Mouse (Mus musculus) neutrophil, adult 65 days (primary cell): ENCODE measurements around the gene Capn2. TPM values are rescaled to one million over a fixed set of nuclear protein-coding genes. Genes with fewer than 3 reads are reported as not detected.

Experiments
- total RNA-seq: library from RNA; stranded (reverse); gene quantifications from 2 replicates; pipeline ENCODE4 v1.2.4, GENCODE M21; 2023

Gene Capn2
- total RNA-seq: 45.0 and 50.6 TPM in 2 replicates

DNA sequence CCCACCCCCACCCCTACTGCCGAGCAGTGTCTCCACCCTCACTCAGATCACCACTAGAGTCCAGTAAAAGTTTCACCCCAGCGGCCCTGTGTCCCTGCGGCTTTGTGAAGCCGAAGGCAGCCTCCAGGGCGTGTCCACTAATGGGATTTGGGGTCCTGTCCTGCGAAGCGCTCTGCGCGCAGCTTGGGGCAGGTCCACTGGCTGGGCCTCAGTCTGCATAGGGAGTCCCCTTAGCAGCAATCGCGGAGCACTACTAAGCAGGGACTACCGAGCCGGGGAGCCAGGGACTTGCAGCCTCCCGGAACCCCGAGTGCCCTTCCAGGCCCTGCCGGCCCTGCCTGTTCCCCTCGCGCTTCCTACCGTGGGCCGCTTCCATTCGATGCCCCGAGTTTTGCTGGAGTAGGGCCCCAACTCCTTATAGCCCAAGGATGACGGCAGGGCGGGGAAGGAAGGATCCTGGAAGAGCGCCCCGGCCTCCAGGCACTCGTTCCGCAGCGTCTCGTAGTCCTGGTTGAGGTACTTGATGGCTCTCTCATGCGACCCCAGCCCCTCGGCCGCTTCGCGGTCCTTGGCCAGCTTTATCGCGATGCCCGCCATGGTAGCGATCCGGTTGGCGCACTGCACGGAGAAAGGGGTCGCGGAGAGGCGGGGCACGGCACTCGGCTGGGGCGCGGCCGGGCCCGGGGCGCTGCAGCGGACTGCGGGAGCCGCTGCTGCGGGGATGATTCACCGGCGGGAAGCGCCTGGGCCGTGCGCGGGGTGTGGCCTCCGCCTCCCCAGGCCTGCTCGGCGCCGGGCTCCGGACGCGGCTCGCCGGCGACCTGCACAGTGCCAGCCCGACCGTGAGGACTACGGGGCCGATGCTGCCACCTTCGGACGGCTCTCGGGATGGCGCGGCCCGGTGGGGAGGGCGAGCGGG, at the start of gene Capn2:
Gene Capn2 (minus strand): TSS at position 851 of the 919 bp plus-strand sequence.

DNA sequence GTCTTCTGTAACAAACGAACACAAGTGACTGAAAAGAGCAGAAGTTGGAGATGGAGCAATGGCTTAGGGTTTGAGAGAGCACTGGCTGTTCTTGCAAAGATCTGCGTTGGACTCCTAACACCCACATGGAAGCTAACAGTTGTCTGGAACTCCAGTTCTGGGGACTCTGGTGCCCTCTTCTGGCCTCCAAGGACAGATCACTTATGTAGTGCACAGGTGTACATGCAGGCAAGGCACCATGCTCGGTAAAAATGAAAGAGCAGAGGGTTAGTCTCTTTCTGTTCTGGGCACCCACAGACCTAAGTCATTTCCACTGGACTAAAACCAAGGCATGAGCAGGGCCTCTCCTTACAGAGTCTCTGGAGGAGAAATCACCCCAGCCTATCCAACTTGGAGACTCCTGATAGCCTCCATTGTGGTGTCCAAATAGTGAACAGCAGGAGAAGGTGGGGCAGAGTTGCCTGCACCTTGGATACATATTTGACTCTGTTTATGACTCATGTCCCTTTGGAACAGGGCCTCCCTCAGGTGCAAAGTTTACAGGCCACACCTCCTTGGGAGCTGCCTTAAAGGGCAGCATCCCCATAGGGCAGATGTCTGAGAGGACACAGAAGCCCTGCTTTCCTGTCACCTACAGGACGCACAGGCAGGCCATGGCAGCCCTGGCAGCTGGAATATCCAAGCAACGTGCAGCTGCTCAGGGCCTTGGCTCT, 47.2 kb upstream of the Capn2 start, which contains the start of gene Capn8:
Gene Capn8 (plus strand): TSS at position 600 of the 713 bp plus-strand sequence.

Other genes starting within 250 kb of the Capn2 start
- gene Degs1, start 234.8 kb downstream of the Capn2 start, total RNA-seq: 168 and 202 TPM in 2 replicates
- gene Fbxo28, start 176.0 kb downstream of the Capn2 start, total RNA-seq: 26.9 and 33.4 TPM in 2 replicates
- gene Trp53bp2, start 108.4 kb downstream of the Capn2 start, total RNA-seq: 16.6 and 17.0 TPM in 2 replicates
- gene Capn8, start 47.4 kb upstream of the Capn2 start, total RNA-seq: not detected in 2 replicates
- not detected in 2 replicates for gene Ccdc185, start 231.6 kb upstream of the Capn2 start, total RNA-seq
- gene Susd4, start 246.3 kb upstream of the Capn2 start, total RNA-seq: not detected in 2 replicates